Mouse (Mus musculus) limb, embryonic 13.5 days (tissue): ENCODE measurements around the gene Slc1a5. TPM values are rescaled to one million over a fixed set of nuclear protein-coding genes. Genes with fewer than 3 reads are reported as not detected.

Source experiments
- ATAC-seq: fragments of 200-750 bp; cut with Nextera tagmentation; 2 replicates; pipeline ENCODE4 v1.8.0; 2017; ENCODE audit warnings: low read depth, moderate number of reproducible peaks, moderate TSS enrichment; ENCODE audit not compliant: low FRiP score
- H3K27ac ChIP-seq: fragments of 300-500 bp; sonication (generic); 2 replicates; pipeline ENCODE4 v1.5.1; 2015; ENCODE audit warnings: inconsistent platforms, mild to moderate bottlenecking, moderate library complexity
- H3K27me3 ChIP-seq: fragments of 300-500 bp; sonication (generic); 2 replicates; pipeline ENCODE4 v1.6.1; 2015; ENCODE audit warnings: mild to moderate bottlenecking, inconsistent platforms
- H3K36me3 ChIP-seq: fragments of 300-500 bp; sonication (generic); 2 replicates; pipeline ENCODE4 v1.6.1; 2015; ENCODE audit warnings: inconsistent platforms, mild to moderate bottlenecking, moderate library complexity
- H3K4me1 ChIP-seq: fragments of 300-500 bp; sonication (generic); 2 replicates; pipeline ENCODE4 v1.6.1; 2015; ENCODE audit warnings: inconsistent platforms
- H3K4me2 ChIP-seq: fragments of 300-500 bp; sonication (generic); replicated peaks from 2 replicates; pipeline ENCODE4 v1.6.1; 2015; ENCODE audit warnings: inconsistent platforms, mild to moderate bottlenecking, moderate library complexity
- H3K4me3 ChIP-seq: fragments of 300-500 bp; sonication (generic); 2 replicates; pipeline ENCODE4 v1.5.1; 2015; ENCODE audit warnings: moderate library complexity, mild to moderate bottlenecking, inconsistent platforms
- H3K9ac ChIP-seq: fragments of 300-500 bp; sonication (generic); 2 replicates; pipeline ENCODE4 v1.6.1; 2015; ENCODE audit warnings: mild to moderate bottlenecking, inconsistent platforms
- H3K9me3 ChIP-seq: fragments of 300-500 bp; sonication (generic); 2 replicates; pipeline ENCODE4 v1.6.1; 2016; ENCODE audit warnings: inconsistent platforms
- WGBS: fragments of 180-500 bp; shearing (Covaris S2); methylation state at CpG from one replicate; pipeline ENCODE4 v1.1.7; 2015; 5-methylcytosine and 5-hydroxymethylcytosine counted together
- polyA plus RNA-seq: library from polyadenylated mRNA; unstranded; fragments of >200 nt; fragmentation: Nextera tagmentation; extraction: Ambion mirVana; gene quantifications from 2 replicates; pipeline ENCODE4 v1.2.1, GENCODE M21; 2015

The Slc1a5 gene
- 33.1 and 35.5 TPM in 2 replicates for polyA plus RNA-seq

- Histone ChIP-seq H3K4me3 (peak within 1 kb of the TSS; percentile 67), H3K27me3 (no peaks in the 10 kb centered on the region), H3K4me1 (peaks cover 30% of the 10 kb centered on the region), H3K9ac (peak within 1 kb of the TSS; percentile 82), H3K4me2 (peak within 1 kb of the TSS; percentile 100), H3K36me3 (no peaks in the 10 kb centered on the region), H3K27ac (peak within 1 kb of the TSS; percentile 16; the same call in 1 of the 2 replicates), H3K9me3 (no peaks in the 10 kb centered on the region)
- peak; percentile 85 for ATAC-seq
- 3% methylated on average over 34 of the region's 34 CpGs for WGBS
Measured at GRCm38 (mm10) chr7:16780825-16781554, at the start of gene Slc1a5. Slc1a5 (plus strand) TSS chr7:16781340.

GRCm38 (mm10) chr7:16731893-16732422 lies 49.2 kb upstream of the Slc1a5 start:
- Histone ChIP-seq H3K27ac (0 out of 2 replicates have a peak overlapping the region, but pooled peaks have one; percentile 12), H3K9me3 (no peaks in the 10 kb centered on the region), H3K9ac (no peak overlapping the region), H3K27me3 (no peaks in the 10 kb centered on the region), H3K4me2 (no peak overlapping the region), H3K4me1 (peaks cover 13% of the 10 kb centered on the region), H3K4me3 (no peak overlapping the region), H3K36me3 (no peaks in the 10 kb centered on the region)
- WGBS, result 43% methylated on average over 7 of the region's 7 CpGs
- ATAC-seq, result no peak

GRCm38 (mm10) chr7:16737606-16738072 lies 43.5 kb upstream of the Slc1a5 start:
- peak overlapping the region; percentile 95 for H3K4me2 ChIP-seq
- H3K27ac ChIP-seq, result no peak overlapping the region
- peaks cover 13% of the 10 kb centered on the region; the same call in 1 of the 2 replicates for H3K36me3 ChIP-seq
- no peaks in the 10 kb centered on the region for H3K27me3 ChIP-seq
- H3K4me1 ChIP-seq, result peaks cover 19% of the 10 kb centered on the region
- ATAC-seq, result peak; percentile 26; the same call in 1 of the 2 replicates
- H3K9ac ChIP-seq, result peak overlapping the region; percentile 55
- no peaks in the 10 kb centered on the region for H3K9me3 ChIP-seq
- H3K4me3 ChIP-seq, result peak overlapping the region; percentile 85
- WGBS, result 43% methylated on average over 10 of the region's 10 CpGs

DNA sequence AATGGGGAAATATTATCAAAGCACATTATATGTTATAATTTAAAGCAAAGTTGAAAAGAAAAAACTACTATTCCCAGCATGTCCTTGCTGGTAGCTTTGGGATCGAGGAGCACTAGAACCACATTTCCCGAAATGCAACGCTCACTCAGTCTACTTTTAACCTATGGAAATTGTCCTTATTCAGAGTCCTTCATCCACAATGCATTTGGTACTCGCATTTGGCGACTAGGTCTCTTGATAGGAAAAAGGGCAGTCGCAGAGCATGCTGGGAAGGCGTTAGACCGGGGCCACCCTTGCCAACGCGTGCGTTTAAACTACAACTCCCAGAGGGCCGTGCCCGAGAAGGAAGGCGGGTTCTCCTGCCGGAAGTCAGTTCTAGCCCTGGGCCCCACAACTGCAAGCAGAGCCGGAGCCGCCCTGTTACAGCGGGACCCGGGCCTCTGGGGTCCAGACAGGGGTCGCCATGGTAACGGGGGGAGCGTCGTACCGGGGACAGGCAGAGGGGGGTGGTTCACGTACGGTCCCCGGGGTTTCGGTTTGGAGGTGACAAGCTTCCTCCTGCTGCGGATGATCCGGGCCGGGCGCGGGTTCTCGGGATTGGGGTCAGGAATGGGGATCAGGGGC lies 43.0 kb upstream of the Slc1a5 start, which contains the start of gene Ap2s1:
Gene Ap2s1 (plus strand): TSS at position 338 of the 624 bp plus-strand sequence.
- no peaks in the 10 kb centered on the region for H3K9me3 ChIP-seq
- peak within 1 kb of the TSS; percentile 93 for H3K9ac ChIP-seq
- peak within 1 kb of the TSS; percentile 85 for H3K4me3 ChIP-seq
- H3K4me1 ChIP-seq, result peaks cover 19% of the 10 kb centered on the region
- H3K36me3 ChIP-seq, result peaks cover 18% of the 10 kb centered on the region
- peak; percentile 95 for ATAC-seq
- WGBS, result under 1% methylated on average over 34 of the region's 34 CpGs
- H3K27ac ChIP-seq, result no peak within 1 kb of the TSS; the same call in 1 of the 2 replicates
- H3K27me3 ChIP-seq, result no peaks in the 10 kb centered on the region
- H3K4me2 ChIP-seq, result peak within 1 kb of the TSS; percentile 95

DNA sequence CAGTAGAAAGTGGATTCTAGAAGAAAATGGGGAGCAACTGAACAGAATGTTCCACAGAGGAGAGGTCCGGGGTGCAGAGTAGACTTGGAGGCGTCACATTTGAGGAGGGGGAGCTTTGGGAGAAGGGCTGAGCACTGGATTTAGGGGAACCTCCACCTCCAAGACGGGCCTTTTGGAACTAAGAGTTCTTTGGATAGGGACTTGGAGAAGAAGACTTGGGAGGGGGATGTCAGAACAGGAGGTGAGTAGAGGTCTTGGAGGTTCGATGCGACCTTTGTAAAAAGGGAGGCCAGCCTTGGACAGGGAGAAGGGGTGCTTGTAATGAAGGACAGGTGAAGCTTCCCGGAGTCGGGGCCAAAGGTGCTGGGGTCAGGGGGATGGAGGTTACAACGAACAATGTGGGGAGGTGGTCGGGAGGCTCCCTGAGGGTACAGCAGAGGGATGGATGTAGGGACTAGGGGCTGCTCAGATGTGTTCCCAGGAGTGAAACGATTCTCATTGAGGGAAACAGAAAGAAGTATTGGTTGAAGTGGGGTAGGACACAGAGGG lies 42.0 kb upstream of the Slc1a5 start:
- H3K27me3 ChIP-seq, result no peaks in the 10 kb centered on the region
- H3K4me3 ChIP-seq, result peak overlapping the region; percentile 85
- peaks cover 19% of the 10 kb centered on the region for H3K4me1 ChIP-seq
- no peak for ATAC-seq
- H3K4me2 ChIP-seq, result peak overlapping the region; percentile 95
- H3K36me3 ChIP-seq, result peaks cover 27% of the 10 kb centered on the region
- H3K27ac ChIP-seq, result no peak overlapping the region
- no peaks in the 10 kb centered on the region for H3K9me3 ChIP-seq
- WGBS, result 58% methylated on average over 10 of the region's 10 CpGs
- H3K9ac ChIP-seq, result peak overlapping the region; percentile 93

- Histone ChIP-seq H3K4me3 (no peak overlapping the region), H3K36me3 (peaks cover 79% of the 10 kb centered on the region)
- 91% methylated on average over 4 of the region's 4 CpGs for WGBS
Measured at GRCm38 (mm10) chr7:16745373-16745772, 35.8 kb upstream of the Slc1a5 start.

DNA sequence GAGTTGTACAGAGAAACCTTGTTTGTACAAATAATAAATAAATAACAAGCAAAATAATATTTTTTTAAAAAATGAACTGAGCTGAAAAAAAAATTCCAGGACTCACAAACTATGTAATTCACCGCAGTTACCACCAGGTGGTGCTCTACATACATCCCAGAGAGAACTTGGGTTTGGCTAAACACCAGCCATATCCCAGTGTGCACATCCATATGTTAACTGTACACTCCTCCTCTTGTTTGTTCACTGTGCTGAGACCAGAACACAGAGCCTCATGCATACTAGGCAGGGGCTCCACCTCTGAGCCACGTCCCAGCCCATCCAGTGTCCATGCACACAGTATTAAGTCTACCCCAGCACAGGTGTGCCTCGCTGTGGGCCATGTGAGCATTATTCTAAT lies 35.0 kb upstream of the Slc1a5 start:
- WGBS, result 54% methylated on average over 3 of the region's 3 CpGs
- Histone ChIP-seq H3K4me3 (no peak overlapping the region), H3K4me1 (no peaks in the 10 kb centered on the region), H3K36me3 (peaks cover 74% of the 10 kb centered on the region), H3K27ac (no peak overlapping the region), H3K27me3 (no peaks in the 10 kb centered on the region), H3K4me2 (no peak overlapping the region), H3K9ac (no peak overlapping the region), H3K9me3 (no peaks in the 10 kb centered on the region)
- peak; percentile 51 for ATAC-seq

More at GRCm38 (mm10) chr7:16745373-16745772, 35.8 kb upstream of the Slc1a5 start:
- no peak for ATAC-seq
- Histone ChIP-seq H3K9ac (no peak overlapping the region), H3K27ac (no peak overlapping the region), H3K4me1 (0 out of 2 replicates have a peak, but pooled peaks cover 2% of the 10 kb centered on the region), H3K4me2 (no peak overlapping the region), H3K27me3 (no peaks in the 10 kb centered on the region), H3K9me3 (no peaks in the 10 kb centered on the region)

DNA sequence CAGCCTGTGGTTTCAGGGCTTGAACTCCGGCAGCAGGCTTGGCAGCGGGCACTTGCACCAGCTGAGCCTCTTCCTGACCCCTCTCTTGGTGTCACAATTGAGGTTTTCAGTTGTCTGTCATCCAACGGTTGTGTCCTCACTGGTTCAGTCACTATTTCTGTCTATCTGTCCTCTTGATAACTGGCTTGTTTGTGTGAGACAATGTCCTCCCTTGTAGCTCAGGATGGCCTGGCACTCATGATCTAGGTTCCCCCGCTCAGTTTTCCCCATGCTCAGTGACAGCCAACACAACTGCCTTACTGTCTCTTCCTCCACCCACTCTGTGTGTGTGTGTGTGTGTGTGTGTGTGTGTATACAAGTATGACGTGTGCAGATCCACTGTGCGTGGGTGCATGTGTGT lies 33.5 kb upstream of the Slc1a5 start:
- WGBS, result 95% methylated on average over 6 of the region's 6 CpGs
- no peak overlapping the region for H3K4me2 ChIP-seq
- H3K27ac ChIP-seq, result no peak overlapping the region
- no peak overlapping the region for H3K4me3 ChIP-seq
- no peaks in the 10 kb centered on the region for H3K27me3 ChIP-seq
- ATAC-seq, result no peak
- peaks cover 66% of the 10 kb centered on the region for H3K36me3 ChIP-seq
- no peaks in the 10 kb centered on the region for H3K9me3 ChIP-seq
- H3K9ac ChIP-seq, result no peak overlapping the region
- H3K4me1 ChIP-seq, result no peaks in the 10 kb centered on the region

GRCm38 (mm10) chr7:16752016-16752415 lies 29.1 kb upstream of the Slc1a5 start:
- Histone ChIP-seq H3K27ac (no peak overlapping the region), H3K4me1 (no peaks in the 10 kb centered on the region), H3K9ac (no peak overlapping the region), H3K36me3 (peaks cover 30% of the 10 kb centered on the region), H3K4me3 (no peak overlapping the region), H3K4me2 (no peak overlapping the region), H3K27me3 (no peaks in the 10 kb centered on the region), H3K9me3 (no peaks in the 10 kb centered on the region)
- no peak for ATAC-seq
- WGBS, result 86% methylated on average over 12 of the region's 12 CpGs

GRCm38 (mm10) chr7:16755362-16756017 lies 25.6 kb upstream of the Slc1a5 start:
- Histone ChIP-seq H3K27ac (no peak overlapping the region), H3K36me3 (no peaks in the 10 kb centered on the region), H3K4me3 (no peak overlapping the region), H3K9ac (peak overlapping the region; percentile 19; the same call in 1 of the 2 replicates), H3K4me1 (peaks cover 5% of the 10 kb centered on the region; the same call in 1 of the 2 replicates), H3K27me3 (no peaks in the 10 kb centered on the region), H3K9me3 (no peaks in the 10 kb centered on the region), H3K4me2 (no peak overlapping the region)
- WGBS, result 64% methylated on average over 17 of the region's 17 CpGs
- no peak for ATAC-seq

DNA sequence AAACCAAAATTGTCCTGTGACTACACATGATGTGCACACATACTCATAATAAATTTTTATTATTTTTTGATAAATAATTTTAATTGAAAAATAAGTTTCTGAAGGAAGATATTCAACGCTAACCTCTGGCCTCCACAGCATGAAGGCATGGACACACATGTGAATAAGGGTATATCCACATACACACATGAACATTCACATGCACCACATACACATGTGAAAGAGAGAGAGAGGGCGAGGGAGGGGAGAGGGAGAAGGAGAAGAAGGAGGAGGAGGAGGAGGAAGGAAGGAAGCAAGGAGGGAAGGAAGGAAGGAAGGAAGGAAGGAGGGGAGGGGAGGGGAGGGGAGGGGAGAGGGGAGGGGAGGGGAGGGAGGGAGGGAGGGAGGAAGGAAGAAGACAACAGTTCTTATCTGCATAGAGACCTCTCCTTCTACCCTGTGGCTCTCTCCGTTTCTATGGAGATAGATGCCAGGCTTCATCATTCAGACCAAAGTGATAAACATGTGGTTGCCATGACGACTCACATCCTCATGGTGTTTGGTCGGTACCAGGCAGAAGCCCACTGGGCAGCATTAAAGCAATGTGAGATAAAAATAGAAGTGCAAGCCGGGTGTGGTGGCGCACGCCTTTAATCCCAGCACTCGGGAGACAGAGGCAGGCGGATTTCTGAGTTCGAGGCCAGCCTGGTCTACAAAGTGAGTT lies 22.1 kb upstream of the Slc1a5 start:
- Histone ChIP-seq H3K27ac (no peak overlapping the region), H3K4me3 (no peak overlapping the region), H3K27me3 (no peaks in the 10 kb centered on the region), H3K9me3 (no peaks in the 10 kb centered on the region), H3K4me1 (peaks cover 16% of the 10 kb centered on the region), H3K9ac (no peak overlapping the region), H3K36me3 (no peaks in the 10 kb centered on the region), H3K4me2 (no peak overlapping the region)
- no peak for ATAC-seq
- 77% methylated on average over 10 of the region's 11 CpGs for WGBS
